Mouse (Mus musculus): ENCODE results near the gene Gm42688.

GRCm38 (mm10) chr6:83068221-83068620 is 33.2 kb upstream of the Gm42688 start:
- TF ChIP-seq CTCF (IDR thresholded peaks at IDR 0.05; ENCODE audit: low read depth, low read length) (no peak), POLR2A (IDR thresholded peaks at IDR 0.05; ENCODE audit: insufficient read depth, low read length) (no peak), EP300 (IDR thresholded peaks at IDR 0.05; ENCODE audit: insufficient read depth, low read depth, low read length) (no peak)

All from ES-Bruce4 (cell line).